Mouse (Mus musculus): ENCODE data around the gene Ccdc134. TPM values are rescaled to one million over a fixed set of nuclear protein-coding genes. Genes with fewer than 3 reads are reported as not detected.

Gene Ccdc134
- polyA plus RNA-seq, 1 experiment from 2014 or later = 22.9 TPM

GRCm38 (mm10) chr15:82165332-82166239, 37.9 kb downstream of the Ccdc134 start:
- peaks cover 68% of the 10 kb centered on the region for H3K4me1 ChIP-seq
- H3K27ac ChIP-seq = peak overlapping the region; percentile 75; the same call in 1 of the 2 replicates
- 62% methylated on average over 8 of the region's 8 CpGs for WGBS
- H3K36me3 ChIP-seq (replicated peaks) = peaks cover 27% of the 10 kb centered on the region
- no peaks in the 10 kb centered on the region for H3K27me3 ChIP-seq (ENCODE audit: poor library complexity, severe bottlenecking)
- DNase-seq (ENCODE audit: extremely low spot score, low spot score) = peak; percentile 73
- no peak overlapping the region for H3K4me3 ChIP-seq
- H3K9me3 ChIP-seq = no peaks in the 10 kb centered on the region

DNA sequence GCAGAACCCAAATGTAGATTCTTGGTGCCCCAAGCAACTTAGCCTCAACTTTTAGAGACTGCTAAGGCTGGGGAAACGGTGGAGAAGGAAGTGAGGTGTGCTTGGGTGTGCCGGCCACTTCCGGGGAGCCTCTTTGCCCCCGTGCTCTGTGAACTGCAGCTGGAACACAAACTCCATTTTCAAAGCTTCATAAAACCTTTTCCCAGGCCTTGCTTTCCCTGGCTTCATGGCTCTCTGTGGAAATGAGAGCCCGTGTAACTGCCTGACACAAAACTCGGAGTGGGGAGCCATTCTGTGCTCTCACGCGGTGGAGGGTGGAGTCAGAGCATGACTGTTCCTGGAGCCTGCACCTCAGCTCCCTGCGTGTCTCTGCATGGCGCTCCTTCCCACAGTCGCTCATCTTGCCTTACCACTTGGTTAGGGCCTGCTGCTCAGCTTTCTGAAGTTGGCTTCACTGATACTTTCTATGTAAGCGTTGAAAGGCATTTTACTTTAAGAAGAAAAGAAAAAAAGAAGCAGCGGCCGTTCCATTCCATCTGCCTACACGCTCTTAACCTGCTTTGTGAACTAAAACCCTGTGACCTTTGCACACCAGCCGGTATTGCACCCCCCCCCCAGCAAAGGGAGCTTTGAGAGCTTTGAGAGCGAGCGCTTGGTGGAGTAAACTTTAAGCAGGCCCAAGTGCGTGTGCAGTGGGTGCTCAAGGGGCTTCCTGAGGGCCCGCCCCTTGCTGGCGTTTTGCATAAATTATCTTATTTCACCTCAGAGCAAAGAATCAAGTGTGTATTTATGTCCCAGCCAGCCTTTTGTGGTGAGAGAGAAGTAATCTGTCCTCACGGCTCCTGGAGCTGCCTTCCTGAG, 38.7 kb downstream of the Ccdc134 start:
- H3K36me3 ChIP-seq (replicated peaks) = peaks cover 35% of the 10 kb centered on the region
- H3K27ac ChIP-seq = peak overlapping the region; percentile 75
- peaks cover 59% of the 10 kb centered on the region for H3K4me1 ChIP-seq
- DNase-seq (ENCODE audit: extremely low spot score, low spot score) = no peak
- WGBS = 71% methylated on average over 22 of the region's 22 CpGs
- no peaks in the 10 kb centered on the region for H3K9me3 ChIP-seq
- H3K27me3 ChIP-seq (ENCODE audit: poor library complexity, severe bottlenecking) = no peaks in the 10 kb centered on the region
- H3K4me3 ChIP-seq = no peak overlapping the region

DNA sequence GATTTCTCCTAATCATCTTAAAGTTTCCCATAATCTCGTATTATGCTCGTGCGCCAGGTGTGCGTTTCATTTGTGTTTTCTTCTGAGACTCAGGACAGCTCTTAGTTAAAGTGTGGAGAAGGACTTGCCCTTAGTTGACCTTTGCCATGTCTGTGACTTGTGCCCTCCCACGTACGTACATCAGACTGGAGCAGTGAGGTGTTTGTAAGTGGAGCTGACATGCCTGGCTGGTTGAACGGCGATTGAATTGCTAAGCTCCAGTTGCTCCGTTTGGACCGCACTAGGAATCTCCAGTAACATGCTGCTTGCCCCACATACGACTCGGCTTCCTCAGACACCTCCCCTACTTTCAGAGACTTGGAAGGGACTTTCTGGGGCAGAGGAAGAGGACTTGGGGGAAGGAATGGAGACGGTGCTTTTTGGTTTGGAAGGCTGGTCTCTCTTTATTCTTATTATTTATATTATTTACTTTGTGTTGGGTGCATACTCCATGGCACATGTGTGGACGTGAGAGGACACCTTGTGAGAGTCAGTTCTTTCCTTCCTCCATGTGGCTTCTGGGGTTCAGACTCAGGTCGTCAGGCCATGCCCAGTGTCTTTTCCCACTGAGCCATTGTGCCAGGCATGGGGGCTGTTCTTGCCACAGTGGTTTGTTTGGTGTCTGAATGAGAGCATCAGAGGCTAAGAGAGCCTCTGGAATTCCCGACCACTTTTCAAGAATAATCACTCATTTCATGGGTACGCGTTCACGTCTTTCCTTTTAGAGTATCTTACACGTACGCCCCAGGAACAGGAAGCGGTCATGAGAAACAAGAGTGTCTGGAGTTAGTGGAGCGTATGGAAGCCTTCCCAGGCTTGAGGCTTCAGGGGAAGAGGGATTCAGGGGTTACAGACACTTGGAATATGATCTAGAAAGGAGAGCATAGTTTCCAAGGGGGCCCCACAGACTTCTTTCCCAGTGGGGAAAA, 39.8 kb downstream of the Ccdc134 start:
- no peak overlapping the region for H3K4me3 ChIP-seq
- peaks cover 55% of the 10 kb centered on the region for H3K4me1 ChIP-seq
- 75% methylated on average over 23 of the region's 23 CpGs for WGBS
- no peak for DNase-seq (ENCODE audit: extremely low spot score, low spot score)
- H3K9me3 ChIP-seq = no peaks in the 10 kb centered on the region
- no peaks in the 10 kb centered on the region for H3K27me3 ChIP-seq (ENCODE audit: poor library complexity, severe bottlenecking)
- H3K27ac ChIP-seq = peak overlapping the region; percentile 75
- peaks cover 45% of the 10 kb centered on the region for H3K36me3 ChIP-seq (replicated peaks)

GRCm38 (mm10) chr15:82169671-82170070, 41.9 kb downstream of the Ccdc134 start:
- Histone ChIP-seq H3K4me3 (no peak overlapping the region), H3K27ac (no peak overlapping the region), H3K36me3 (replicated peaks) (peaks cover 67% of the 10 kb centered on the region), H3K9me3 (no peaks in the 10 kb centered on the region), H3K27me3 (ENCODE audit: poor library complexity, severe bottlenecking) (no peaks in the 10 kb centered on the region), H3K4me1 (peaks cover 38% of the 10 kb centered on the region)
- 79% methylated on average over 5 of the region's 5 CpGs for WGBS
- DNase-seq (ENCODE audit: extremely low spot score, low spot score) = no peak

- H3K4me1 ChIP-seq = peaks cover 29% of the 10 kb centered on the region
- WGBS = 91% methylated on average over 36 of the region's 36 CpGs
- H3K27ac ChIP-seq = no peak overlapping the region
- DNase-seq (ENCODE audit: extremely low spot score, low spot score) = no peak
- H3K9me3 ChIP-seq = no peaks in the 10 kb centered on the region
- H3K27me3 ChIP-seq (ENCODE audit: poor library complexity, severe bottlenecking) = no peaks in the 10 kb centered on the region
- peaks cover 78% of the 10 kb centered on the region for H3K36me3 ChIP-seq (replicated peaks)
- no peak overlapping the region for H3K4me3 ChIP-seq
Observed at GRCm38 (mm10) chr15:82170437-82171377, 43.0 kb downstream of the Ccdc134 start.

- no peaks in the 10 kb centered on the region for H3K9me3 ChIP-seq
- H3K4me3 ChIP-seq = no peak overlapping the region
- no peaks in the 10 kb centered on the region for H3K27me3 ChIP-seq (ENCODE audit: poor library complexity, severe bottlenecking)
- H3K27ac ChIP-seq = no peak overlapping the region
- H3K36me3 ChIP-seq (replicated peaks) = peaks cover 97% of the 10 kb centered on the region
- DNase-seq (ENCODE audit: extremely low spot score, low spot score) = no peak
- H3K4me1 ChIP-seq = peaks cover 9% of the 10 kb centered on the region
- WGBS = 90% methylated on average over 8 of the region's 8 CpGs
Observed at GRCm38 (mm10) chr15:82172648-82173047, 44.9 kb downstream of the Ccdc134 start.

- no peak for DNase-seq (ENCODE audit: extremely low spot score, low spot score)
- WGBS = 95% methylated on average over 9 of the region's 9 CpGs
- Histone ChIP-seq H3K9me3 (peaks cover 4% of the 10 kb centered on the region; the same call in 1 of the 2 replicates), H3K27me3 (ENCODE audit: poor library complexity, severe bottlenecking) (no peaks in the 10 kb centered on the region), H3K4me1 (no peaks in the 10 kb centered on the region), H3K27ac (no peak overlapping the region), H3K4me3 (no peak overlapping the region), H3K36me3 (replicated peaks) (peaks cover 100% of the 10 kb centered on the region)
Observed at GRCm38 (mm10) chr15:82175091-82175490, 47.4 kb downstream of the Ccdc134 start.

DNA sequence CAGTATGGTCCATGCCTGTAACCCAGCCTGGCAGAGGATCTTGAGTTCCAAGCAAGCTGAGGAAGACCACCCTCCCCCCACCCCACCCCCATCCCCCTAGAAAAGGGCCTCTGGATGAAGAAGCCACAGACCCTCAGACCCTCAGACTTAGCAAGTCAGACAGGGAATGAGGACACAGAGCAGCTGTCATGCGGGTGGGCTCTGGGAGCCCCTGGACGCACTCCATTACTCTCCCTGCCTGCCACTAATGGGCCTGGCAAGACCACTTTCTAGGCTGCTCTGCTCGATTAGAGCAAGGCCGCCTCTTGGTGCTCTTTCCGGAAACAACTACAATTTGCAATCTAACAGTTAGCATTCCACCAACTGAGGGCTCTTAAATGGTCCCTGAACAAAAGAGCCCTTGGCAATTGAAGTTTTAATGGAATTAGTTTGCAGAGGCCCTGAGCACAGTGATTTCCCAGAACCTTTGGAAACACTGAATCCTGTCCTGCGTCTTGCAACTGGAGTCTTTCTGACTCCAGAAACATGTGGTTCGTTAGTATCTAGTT, 50.1 kb downstream of the Ccdc134 start:
- no peak for DNase-seq (ENCODE audit: extremely low spot score, low spot score)
- no peaks in the 10 kb centered on the region for H3K4me1 ChIP-seq
- no peak overlapping the region for H3K27ac ChIP-seq
- 95% methylated on average over 7 of the region's 7 CpGs for WGBS
- H3K9me3 ChIP-seq = peaks cover 22% of the 10 kb centered on the region
- no peaks in the 10 kb centered on the region for H3K27me3 ChIP-seq (ENCODE audit: poor library complexity, severe bottlenecking)
- no peak overlapping the region for H3K4me3 ChIP-seq
- H3K36me3 ChIP-seq (replicated peaks) = peaks cover 100% of the 10 kb centered on the region

DNA sequence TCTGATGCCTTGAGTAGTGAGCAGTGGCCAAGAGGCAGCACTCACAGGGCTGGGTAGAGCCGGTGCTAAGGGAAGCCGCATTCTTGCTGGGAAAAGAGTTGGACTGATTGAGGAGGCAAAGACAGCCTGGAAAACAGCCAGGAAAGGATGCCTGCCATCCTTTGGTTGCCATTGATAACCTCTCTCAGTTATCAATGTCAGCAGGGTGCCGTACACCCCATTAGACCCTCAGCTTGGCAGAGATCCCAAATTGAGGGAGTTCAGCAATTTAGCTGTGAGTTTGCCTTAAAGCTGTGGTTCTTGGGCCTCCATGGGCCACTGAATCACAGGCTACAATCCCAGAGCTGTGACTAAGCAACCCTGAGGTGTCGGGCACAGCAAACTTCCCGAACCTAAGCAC, 53.4 kb downstream of the Ccdc134 start:
- 98% methylated on average over 5 of the region's 5 CpGs for WGBS
- DNase-seq (ENCODE audit: extremely low spot score, low spot score) = no peak
- no peaks in the 10 kb centered on the region for H3K27me3 ChIP-seq (ENCODE audit: poor library complexity, severe bottlenecking)
- no peak overlapping the region for H3K4me3 ChIP-seq
- no peak overlapping the region for H3K27ac ChIP-seq
- peaks cover 22% of the 10 kb centered on the region for H3K9me3 ChIP-seq
- H3K36me3 ChIP-seq (replicated peaks) = peaks cover 100% of the 10 kb centered on the region
- no peaks in the 10 kb centered on the region for H3K4me1 ChIP-seq

DNA sequence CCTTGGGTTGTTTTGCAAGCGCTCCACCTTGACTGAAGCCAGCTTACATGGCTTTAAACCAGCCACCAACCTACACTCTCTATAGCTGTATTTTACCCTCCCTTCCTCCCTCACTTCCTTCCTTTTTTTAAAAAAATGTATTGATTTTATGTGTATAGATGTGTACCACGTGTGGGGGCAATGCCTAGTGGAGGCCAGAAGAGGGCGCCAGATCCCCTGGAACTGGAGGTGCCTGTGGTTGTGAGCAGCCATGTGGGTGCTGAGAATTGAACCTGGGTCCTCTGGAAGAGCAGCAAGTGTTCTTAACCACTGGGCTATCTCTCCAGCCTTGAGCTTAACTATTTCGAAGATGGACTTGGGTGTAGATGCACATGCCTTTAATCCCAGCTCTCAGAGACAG, 54.6 kb downstream of the Ccdc134 start:
- no peaks in the 10 kb centered on the region for H3K4me1 ChIP-seq
- peaks cover 25% of the 10 kb centered on the region for H3K9me3 ChIP-seq
- H3K36me3 ChIP-seq (replicated peaks) = peaks cover 100% of the 10 kb centered on the region
- H3K4me3 ChIP-seq = no peak overlapping the region
- H3K27ac ChIP-seq = no peak overlapping the region
- DNase-seq (ENCODE audit: extremely low spot score, low spot score) = no peak
- H3K27me3 ChIP-seq (ENCODE audit: poor library complexity, severe bottlenecking) = no peaks in the 10 kb centered on the region
- 95% methylated on average over 4 of the region's 4 CpGs for WGBS

GRCm38 (mm10) chr15:82183596-82183995, 55.9 kb downstream of the Ccdc134 start:
- Histone ChIP-seq H3K4me1 (no peaks in the 10 kb centered on the region), H3K27ac (peak overlapping the region; percentile 13; the same call in 1 of the 2 replicates), H3K36me3 (replicated peaks) (peaks cover 100% of the 10 kb centered on the region), H3K4me3 (no peak overlapping the region), H3K27me3 (ENCODE audit: poor library complexity, severe bottlenecking) (no peaks in the 10 kb centered on the region), H3K9me3 (peaks cover 26% of the 10 kb centered on the region)
- WGBS = 78% methylated on average over 10 of the region's 10 CpGs
- no peak for DNase-seq (ENCODE audit: extremely low spot score, low spot score)

Measured in forebrain, embryonic 10.5 days (tissue).